Mouse (Mus musculus) heart, adult 11 months (tissue): ENCODE measurements at regions not wholly inside any gene's neighbourhood (a gene's known extent, or its start where the extent isn't known, plus 50 kb on each side); places are given as distances from the start of the nearest gene placed in this dataset.

Experiments used
- DNase-seq: peaks from one replicate; pipeline ENCODE4 v3.0.0; 2022

DNA sequence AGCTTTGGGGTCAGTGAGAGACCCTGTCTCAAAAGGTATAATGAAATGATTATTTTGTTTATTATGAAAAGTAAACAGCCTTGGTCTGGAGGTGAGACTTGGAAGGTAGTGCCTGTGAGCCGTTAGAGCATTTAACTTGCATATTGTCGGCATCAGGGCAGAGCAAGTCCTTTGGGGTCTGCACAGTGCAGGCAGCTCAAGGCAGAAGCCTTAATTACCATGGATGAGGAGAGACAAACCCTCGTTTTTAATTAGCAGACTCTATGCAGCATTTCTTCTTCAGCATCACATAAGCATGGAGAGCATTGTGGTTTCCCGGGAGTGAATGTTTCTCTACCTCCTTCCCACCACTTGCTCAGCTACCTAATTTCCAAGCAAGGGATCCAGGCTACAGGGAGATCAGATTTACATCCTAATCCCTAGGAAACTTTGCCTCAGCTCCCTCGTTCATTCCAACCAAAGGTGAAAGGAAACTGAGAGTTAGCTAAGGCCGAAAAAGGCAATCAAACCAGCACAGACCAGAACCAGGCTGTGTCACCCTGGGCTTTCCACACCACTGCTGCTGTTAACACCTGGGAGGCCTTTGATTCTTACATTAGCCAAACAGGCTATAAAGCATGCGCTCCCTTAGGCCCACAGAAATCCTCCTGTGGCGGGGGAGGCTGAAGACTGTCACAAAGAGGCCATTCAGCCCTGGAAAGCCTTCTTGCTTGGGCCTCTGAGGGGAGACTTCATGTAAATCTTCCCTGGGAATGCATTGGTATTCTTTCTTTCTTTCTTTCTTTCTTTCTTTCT lies 120.9 kb upstream of the Trib2 start:
- DNase-seq: peak; percentile 66

DNA sequence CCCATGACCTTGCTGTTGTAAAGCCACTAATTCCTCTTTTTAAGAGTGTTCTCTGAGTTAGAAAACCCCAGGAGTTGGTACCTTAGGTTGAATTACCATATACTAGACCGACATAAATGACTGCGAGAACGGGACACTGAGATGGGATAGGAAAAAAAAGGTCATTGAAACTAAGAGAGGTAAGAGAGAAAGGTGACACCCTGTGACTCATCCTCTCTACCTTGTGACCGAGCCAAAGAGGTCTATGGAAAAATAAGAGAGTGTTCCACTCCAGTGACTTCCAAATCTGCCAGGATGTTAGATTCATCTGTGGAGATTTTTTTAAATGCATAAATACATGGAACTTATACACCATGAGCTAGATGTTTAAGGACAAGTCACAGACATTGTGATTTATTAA lies 115.3 kb upstream of the Trib2 start:
- DNase-seq: no peak

DNA sequence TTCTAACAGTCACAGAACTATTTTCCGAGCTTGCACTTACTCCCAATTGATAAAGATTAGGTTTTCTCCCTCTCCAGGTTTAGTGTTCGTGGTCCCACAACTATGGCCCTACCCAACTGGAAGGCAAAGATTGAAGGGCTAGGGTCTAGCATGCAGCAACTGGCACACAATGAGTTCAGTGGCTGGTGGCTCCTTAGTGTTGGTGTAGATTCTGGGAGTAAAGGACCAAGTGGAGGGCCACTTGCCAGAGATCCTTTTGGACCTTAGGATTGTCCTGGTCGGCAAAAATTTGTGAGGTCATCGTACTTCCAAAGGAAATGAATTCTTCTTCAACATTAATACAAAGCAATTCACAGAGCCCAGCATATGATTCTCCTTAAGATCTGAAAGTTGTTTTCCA lies 114.8 kb upstream of the Trib2 start:
- DNase-seq: peak; percentile 79

DNA sequence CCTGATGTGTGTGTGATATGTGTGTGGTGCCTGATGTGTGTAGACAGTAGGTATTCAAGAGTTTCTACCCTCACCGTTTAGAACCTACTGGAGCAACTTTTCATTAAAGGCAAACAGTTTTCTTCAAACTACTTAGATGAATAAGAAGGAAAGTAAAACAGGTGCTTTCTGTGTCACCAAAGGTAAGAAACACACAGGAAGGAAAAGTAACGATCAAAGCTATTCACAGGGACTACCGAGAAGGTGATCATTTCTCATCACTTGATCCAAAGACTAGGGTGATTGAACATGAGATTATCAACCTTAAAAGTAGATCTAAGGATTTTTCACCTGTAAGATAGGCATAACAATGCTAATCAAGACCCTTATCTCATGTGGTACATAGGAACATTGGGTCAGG lies 113.4 kb upstream of the Trib2 start:
- no peak for DNase-seq

DNA sequence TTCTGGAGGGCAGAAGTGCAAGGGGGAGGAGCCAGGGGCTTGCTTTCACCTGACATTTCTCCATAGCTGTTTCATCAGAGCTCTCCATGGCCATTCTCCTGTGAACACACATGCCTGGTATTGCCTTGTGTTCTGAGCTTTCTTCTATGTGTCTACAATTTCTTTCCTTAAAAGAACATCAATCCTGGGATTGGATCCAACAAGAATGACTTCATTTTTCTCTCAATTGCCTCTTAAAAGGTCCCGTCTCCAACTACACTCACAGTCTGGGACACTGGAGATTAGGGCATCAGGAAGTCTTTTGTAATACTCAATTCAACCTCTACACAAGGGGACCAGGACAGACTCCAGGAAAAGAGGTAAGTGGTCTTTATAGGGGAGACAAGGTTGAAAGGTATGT lies 112.8 kb upstream of the Trib2 start:
- no peak for DNase-seq

DNA sequence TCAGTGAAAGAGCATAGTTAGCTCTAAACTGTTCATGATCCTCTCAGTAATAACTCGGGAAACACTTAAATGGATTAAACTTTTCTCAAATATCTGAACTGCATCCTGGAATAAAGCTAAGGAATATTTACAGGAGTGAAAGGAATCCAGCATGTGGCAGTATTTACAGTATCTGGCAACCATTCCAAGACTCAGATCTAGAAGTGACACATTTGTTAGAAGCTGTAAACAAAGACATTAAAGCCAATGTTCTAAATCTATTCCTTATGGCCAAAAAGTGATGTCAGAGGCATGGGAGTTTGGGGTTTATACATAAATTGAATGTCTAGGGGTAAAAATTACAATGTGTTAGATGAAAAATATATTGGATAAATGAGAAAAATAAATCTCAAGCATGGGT lies 101.6 kb upstream of the Trib2 start:
- DNase-seq: no peak

DNA sequence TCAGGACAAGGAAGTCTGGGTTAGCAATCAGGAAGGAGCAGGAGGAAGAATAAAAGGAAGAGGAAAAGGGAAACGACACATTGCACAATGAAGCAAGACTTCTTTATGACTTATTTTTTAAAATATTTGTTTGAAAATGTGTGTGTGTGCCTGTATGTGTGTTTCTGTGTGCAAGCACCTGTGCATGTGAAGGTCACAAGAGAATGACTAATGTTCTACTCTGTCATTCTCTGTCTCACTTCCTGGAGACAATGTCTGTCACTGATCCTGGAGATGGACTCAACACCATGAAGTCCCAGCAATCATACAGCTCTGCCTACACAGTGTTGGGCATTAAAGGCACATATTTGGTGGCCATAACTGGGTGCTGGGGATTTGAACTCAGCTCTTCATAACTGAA lies 96.2 kb upstream of the Trib2 start:
- DNase-seq: no peak

DNA sequence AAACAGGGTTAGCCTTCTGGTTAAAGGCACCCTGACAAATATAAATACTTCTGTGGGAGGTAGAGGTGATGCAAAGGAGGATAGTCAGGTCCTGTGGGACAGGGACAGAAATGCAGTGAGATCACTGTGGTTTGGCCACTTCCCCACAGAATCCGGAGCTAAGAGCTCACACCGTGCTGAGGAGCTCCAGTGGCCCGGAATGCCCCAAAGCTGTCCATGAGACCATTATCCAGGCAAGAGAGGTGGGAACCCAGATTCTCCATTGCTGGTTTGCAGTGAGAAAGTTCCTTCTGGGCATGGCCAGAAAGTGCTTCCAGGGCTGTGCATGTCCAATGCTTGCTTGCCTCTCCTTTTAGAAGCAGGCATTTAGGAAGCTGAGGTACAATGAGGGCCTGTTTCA lies 95.8 kb upstream of the Trib2 start:
- DNase-seq: peak; percentile 88

DNA sequence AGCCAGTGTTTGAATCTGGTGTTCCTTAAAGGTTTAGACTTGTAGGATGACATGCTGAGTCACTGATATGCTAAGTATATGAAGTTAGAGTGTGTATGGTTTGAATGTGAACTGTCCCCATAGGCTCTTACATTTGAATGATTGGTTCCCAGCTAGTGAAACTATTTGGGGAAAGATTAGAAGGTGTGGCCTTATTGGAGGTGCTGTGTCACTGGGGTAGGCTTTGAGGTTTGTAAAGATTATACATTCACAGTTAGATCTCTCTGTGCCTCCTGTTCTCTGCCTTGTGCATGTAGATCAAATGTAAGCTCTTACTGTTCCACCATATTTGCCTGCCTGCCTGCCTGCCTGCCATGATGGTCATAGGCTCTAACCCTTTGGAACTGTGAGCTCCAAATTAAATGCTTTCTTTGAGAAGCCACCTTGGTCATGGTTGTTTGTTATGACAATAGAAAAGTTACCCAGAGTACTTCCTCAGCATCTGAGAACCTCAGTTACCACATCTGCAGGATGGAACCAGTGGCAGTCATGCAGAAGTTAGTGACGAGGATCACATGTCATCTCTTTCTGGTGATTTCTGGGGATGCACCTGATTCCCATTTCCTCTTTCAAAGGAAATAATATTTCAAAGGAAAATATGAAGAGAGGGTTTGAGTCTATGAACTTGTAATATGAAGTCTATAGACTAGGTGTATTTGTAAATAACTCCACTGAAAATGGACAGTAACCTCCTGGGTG lies 94.7 kb upstream of the Trib2 start:
- no peak for DNase-seq

DNA sequence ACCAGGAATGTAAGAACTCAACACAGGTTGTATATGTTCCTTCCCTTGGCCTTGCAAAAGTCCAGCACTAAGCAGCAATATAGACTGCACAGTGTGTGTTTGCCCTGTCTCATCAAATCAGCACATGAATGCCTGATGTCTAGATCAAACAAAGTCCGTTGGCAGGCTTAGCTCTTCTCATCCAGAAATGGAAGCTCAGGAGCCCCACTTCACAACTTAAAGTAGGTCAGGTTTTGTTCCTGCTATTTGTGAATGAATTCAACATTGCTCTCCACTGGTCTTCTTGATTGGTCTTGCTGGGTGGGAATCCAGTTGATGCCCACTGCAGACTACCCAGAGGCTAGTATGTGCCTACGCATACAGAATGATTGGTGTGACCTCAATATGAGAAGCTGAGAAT lies 80.8 kb upstream of the Trib2 start:
- no peak for DNase-seq

DNA sequence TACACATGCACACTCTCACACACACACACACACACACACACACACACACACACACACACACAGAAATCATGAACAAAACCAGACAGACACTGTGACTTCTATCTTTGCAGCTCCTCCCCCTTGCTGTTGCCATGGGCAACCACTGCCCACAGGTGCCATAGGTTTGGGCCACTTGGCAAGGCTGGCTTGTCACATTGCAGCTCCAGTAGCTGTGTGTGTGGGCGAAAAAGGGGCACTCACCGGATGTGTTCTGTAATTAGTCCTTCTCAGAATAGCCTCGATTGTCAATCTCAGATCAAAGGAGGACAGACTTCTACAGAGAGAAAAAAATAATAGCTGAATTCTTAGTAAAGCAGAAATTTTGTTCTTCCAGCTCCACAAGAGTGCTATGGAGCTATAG lies 79.8 kb upstream of the Trib2 start:
- no peak for DNase-seq

DNA sequence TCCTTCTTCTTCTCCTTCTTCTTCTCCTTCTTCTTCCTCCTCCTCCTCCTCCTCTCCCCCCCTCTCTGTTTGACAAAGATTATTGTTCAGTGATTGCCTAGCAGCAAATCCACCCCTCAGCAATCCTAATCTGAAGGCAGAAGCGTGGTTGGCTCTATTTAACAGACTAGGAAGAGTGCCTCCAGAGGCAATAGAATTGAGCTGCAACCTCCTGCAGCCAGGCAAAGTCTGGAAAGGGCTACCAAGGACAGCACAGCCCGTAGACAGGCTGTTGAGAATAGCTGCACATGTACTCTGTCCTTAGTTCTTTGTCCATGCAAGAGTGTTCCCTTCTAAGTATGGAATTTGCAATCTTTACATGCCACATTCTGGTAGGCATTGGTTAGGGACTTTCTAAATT lies 78.5 kb upstream of the Trib2 start:
- DNase-seq: no peak

DNA sequence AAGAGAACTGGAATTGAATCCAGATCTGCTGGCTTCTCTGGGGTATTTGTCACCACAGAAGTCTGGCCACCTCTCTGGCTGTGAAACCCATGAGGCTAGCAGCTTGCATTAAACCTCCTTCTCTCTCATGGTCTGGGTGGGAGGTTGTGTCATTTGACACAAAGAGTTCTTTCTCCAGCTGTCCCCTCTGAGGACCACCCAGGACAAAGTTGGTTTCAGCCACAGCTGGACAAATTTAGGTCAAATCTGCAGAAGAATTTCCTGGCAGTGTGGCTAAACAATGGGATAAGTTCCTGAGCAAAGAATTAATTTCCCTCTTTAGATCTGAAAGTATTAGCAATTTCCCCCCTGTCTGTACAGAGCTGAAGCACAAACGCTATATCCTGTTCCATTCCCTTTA lies 73.9 kb upstream of the Trib2 start:
- DNase-seq: no peak

DNA sequence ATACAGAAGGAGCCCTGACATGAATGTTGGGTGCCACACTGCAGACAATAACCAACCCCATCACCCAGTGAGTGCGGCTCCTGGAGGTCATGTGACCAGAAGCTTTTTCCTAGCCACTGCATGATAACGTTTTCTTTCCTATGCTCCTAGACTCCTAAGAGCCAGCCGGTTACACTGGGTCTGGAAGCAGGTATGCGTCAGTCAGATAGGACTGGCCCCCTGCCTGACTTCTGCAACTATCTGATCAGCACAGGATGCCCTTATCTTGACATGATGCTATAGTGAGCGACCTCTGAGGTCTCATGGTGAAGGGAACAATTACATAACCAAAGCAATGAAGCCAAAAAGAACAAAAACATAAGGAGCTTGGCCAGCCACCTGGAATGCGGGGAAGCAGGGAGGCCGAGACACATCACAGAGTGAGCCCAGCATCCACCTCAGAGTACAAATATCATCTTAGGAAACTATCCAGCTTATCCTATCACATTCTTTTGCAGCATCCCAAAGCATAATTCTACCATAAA lies 63.2 kb upstream of the Trib2 start:
- peak; percentile 95 for DNase-seq
